Mouse (Mus musculus) MN1 (cell line): Measurements from ENCODE around the gene St3gal6.

ENCODE experiments used
- DNase-seq: peaks from one replicate; pipeline ENCODE4 v3.0.0-alpha.2; 2016; ENCODE audit warnings: low spot score

St3gal6 gene

GRCm38 (mm10) chr16:58521182-58521581 lies 2.9 kb downstream of the St3gal6 start:
- DNase-seq: no peak

GRCm38 (mm10) chr16:58520457-58520856 lies 3.6 kb downstream of the St3gal6 start:
- no peak for DNase-seq

- peak; percentile 54 for DNase-seq
Observed at GRCm38 (mm10) chr16:58519650-58520073, 4.4 kb downstream of the St3gal6 start.

DNA sequence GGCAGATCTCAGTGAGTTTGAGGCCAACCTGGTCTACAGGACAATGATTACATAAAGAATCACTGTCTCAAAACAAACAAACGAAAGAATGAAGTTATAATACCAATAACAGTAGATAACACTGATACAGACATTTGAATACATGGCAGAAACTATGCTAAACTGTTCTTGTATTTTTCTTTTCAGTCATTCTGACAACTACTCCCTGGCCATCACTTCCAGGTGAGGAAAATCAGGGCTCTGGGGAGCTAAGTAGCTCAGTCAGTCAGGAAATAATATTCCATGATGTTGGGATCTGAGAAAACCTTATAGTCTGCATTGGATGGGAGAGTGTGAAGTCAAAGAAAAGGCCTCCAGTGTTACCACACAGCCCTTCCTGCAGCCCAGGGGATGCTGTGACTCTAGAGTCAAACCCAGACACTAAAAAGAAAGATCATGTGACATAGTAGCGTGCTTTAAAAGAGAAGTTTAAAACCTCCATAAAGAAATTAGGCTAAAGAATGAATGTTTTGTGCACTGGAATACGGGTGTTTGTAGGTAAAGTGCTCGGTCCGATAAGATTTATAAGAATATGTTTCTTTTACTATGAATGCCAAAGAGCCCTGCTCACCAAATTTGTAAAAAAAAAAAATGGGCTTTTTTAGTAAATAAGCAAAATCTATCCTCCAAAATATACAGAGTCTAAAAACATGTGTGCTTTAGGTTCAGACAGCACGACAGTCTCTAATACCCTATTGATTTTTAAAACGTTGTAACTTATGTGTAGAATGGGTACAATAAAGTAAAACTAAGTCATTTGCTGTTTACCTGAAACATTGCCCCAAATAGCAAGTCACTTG lies 6.9 kb downstream of the St3gal6 start:
- DNase-seq: no peak

DNA sequence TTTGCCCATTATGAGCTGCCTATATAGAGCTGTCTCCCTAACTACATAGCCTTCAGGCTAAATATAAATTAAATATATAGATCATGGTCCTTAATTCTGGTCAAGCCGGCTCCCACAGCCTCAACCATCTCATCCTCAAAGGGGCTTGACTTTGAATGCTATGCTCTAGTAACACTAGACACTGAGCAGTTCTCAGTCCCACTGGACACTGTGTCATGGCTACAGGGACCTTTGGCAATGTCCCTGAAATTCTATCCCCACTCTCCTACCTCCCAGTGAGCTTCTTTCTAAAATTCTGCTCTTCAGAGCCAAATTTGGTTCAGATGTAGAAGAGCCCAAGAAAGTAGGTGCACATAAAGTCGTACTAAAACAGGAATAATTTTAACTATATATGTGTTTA lies 7.9 kb downstream of the St3gal6 start:
- no peak for DNase-seq

DNA sequence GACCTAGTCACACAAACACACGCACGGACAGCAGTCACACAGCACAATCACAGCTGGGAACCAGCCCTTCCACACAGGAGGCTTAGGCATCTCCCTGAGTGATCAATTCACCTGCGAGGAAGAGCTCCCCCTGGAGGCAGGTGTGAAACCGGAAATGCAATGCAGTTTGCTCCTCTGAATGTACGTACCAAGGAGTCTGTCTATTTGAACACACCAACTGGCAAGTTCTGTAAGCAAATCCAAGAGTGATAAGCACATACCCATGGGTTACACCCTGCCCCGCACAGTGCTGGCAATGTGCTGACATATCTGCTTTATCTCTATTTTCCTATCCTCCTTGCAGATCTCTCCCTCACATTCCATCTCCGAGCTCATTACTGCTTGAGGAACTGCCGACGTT lies 9.5 kb downstream of the St3gal6 start:
- DNase-seq: peak; percentile 50

DNA sequence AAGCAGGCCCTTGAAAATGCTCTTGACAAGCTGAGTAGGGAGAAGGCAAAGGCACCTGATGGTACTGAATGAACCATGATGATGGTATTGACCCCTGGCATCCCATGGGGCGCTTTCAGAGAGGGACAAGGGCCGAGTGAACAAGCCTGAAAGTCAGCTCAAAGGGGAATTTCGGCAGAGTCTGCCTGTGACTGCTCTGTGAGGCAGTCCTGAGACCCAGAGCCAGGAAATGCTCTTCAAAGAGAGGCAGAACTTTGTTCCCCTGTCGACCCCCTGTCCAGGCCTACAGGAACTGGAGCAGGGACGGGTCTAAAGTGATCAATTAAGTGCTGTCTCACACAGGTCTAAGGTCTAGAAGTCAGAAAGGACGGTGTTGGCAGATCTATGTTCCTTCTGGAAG lies 10.3 kb downstream of the St3gal6 start:
- DNase-seq: peak; percentile 31

DNA sequence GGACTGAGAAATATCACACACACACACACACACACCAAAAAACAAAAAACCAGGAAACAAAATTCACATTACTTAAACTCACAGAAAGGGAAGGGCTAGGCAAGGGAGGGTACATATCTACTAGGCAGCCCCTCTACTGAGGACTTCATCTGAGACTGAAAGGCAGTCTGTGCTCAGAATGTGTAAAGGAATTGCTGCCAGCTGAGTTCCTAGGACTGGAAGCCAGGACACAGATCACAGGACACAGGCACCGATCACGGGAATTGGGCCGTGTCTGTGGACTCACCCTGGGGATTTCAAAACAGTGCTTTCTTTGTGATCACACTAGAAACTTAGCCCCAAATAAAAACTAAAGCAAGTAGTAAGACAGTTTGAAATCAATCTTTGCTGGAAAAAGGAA lies 11.2 kb downstream of the St3gal6 start:
- peak; percentile 17 for DNase-seq

- DNase-seq: peak; percentile 49
Observed at GRCm38 (mm10) chr16:58512181-58512761, 11.8 kb downstream of the St3gal6 start.

GRCm38 (mm10) chr16:58504945-58505344 lies 19.1 kb downstream of the St3gal6 start:
- no peak for DNase-seq

- DNase-seq: no peak
Observed at GRCm38 (mm10) chr16:58502566-58502965, 21.5 kb downstream of the St3gal6 start.

- DNase-seq: no peak
Observed at GRCm38 (mm10) chr16:58501760-58502301, 22.2 kb downstream of the St3gal6 start.

GRCm38 (mm10) chr16:58499650-58500049 lies 24.4 kb downstream of the St3gal6 start:
- DNase-seq: no peak

- DNase-seq: no peak
Observed at GRCm38 (mm10) chr16:58499172-58499584, 24.9 kb downstream of the St3gal6 start.

- no peak for DNase-seq
Observed at GRCm38 (mm10) chr16:58497886-58498713, 25.9 kb downstream of the St3gal6 start.

- DNase-seq: no peak
Observed at GRCm38 (mm10) chr16:58496791-58497190, 27.3 kb downstream of the St3gal6 start.

GRCm38 (mm10) chr16:58487861-58488260 lies 36.2 kb downstream of the St3gal6 start:
- no peak for DNase-seq

DNA sequence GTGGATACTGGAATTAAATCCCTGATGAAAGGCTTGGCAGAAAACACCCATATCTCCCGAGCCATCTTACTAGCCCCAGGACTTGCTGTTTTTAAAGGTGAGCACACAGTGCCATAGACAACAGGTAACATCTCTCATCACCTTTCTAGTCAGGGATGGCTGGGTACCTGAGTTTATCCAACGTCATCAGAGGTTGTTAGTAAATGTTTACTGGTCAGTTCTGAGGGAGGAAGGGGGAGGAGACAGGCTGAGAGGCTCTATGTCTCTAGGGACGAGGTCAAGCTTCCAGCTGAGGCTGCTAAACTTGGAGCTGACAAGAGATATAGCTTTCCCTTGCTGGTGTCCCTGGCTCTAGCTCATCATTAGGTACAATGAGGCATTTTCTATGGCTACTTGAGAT lies 41.7 kb downstream of the St3gal6 start:
- DNase-seq: no peak

DNA sequence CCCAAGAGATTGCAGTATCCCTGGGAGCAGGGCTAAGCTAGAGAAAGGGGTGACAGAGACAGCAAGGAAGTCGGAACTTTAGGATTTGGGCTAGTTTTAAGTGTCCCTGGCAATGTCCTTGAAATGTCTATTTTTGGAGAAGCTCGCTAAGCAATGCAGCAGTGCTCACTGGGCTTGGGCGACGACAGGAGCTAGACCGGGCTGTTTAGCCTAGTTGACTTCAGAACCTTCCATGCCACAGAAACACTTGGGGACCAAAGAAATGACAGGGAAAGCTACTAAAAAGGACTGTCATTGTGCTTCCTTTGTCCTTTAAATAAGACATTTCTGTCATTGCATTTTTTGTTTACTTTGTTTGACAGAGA lies 42.2 kb downstream of the St3gal6 start:
- DNase-seq: no peak

- DNase-seq: no peak
Observed at GRCm38 (mm10) chr16:58481219-58481905, 42.7 kb downstream of the St3gal6 start.

GRCm38 (mm10) chr16:58479898-58480448 lies 44.1 kb downstream of the St3gal6 start:
- DNase-seq: no peak

DNA sequence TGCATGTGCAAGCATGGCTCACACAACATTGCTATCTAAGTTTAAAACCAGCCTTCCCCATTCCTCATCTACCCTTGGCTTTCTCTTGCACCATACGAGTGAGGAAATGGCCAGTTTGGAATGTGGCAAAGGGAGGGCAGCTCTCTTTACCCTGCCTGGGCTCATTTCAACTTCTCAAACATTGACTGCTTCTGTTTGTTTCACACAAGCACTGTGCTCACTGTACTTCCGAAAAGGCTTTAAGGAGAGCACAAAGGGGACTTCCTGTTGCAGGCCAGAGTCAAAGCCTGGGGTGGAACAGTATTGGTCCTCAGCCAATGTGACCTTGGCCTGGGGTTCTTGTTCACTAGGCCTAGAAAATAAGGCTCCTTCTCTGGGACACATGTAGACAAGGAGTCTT lies 47.7 kb downstream of the St3gal6 start:
- no peak for DNase-seq
